Comparison of ENCODE assay signal across 13 mouse cellular contexts in the genomic region with DNA sequence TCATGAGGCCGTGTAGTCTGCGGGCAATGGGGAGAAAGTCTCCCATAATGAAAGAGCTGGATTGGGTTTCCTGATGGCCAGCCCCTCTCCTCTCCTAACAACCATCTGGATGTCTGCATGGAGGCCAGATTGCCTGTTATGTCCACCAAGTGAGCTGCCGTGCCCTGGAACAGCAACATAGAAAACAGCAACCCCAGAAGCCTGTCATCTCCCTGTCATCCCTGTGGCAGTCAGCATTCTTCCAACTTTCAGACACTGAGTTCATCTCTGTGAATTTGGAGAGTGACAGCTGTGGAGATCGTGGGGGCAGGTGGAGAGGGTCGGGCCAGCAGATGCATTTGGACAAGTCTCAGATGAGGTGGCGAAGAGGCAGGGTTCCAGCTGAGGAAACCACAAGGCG.
"Had no signal": no experiment of that assay in that cellular context is flagged by ENCODE, and none has a peak within 500 bp of the region (broad histone marks: within the 10 kb centered on the region; RNA-seq: fewer than 3 reads in every experiment).

No protein-coding gene starts in this region.

- H3K4me2 ChIP-seq: limb, embryonic 12.5 days; liver, embryonic 13.5 days; lung, embryonic 15.5 days; midbrain, embryonic 12.5 days; neural tube, embryonic 15.5 days had no signal

- H3K27me3 ChIP-seq: limb, embryonic 12.5 days; liver, embryonic 13.5 days; lung, embryonic 15.5 days; midbrain, embryonic 12.5 days; neural tube, embryonic 15.5 days had no signal

- H3K9me3 ChIP-seq: limb, embryonic 12.5 days; liver, embryonic 13.5 days; lung, embryonic 15.5 days; midbrain, embryonic 12.5 days; neural tube, embryonic 15.5 days had no signal

- H3K27ac ChIP-seq: left cerebral cortex, adult 2 months; limb, embryonic 12.5 days; liver, embryonic 13.5 days; lung, embryonic 15.5 days; midbrain, embryonic 12.5 days; neural tube, embryonic 15.5 days had no signal

- DNase-seq: kidney, postnatal 25 days; liver; liver, embryonic 13.5 days; liver, postnatal 0 days; right cerebral cortex, adult 18-20 months; right cerebral cortex, postnatal 25 days; thymus, postnatal 36 days had no signal

- H3K4me3 ChIP-seq: left cerebral cortex, adult 2 months; limb, embryonic 12.5 days; liver, embryonic 13.5 days; lung, embryonic 15.5 days; midbrain, embryonic 12.5 days; myocyte; neural tube, embryonic 15.5 days had no signal

- H3K9ac ChIP-seq: limb, embryonic 12.5 days; liver, embryonic 13.5 days; liver, postnatal 0 days; lung, embryonic 15.5 days; midbrain, embryonic 12.5 days; neural tube, embryonic 15.5 days had no signal

- H3K4me1 ChIP-seq: liver, embryonic 13.5 days; lung, embryonic 15.5 days had no signal

- H3K36me3 ChIP-seq: limb, embryonic 12.5 days; liver, embryonic 13.5 days; lung, embryonic 15.5 days; midbrain, embryonic 12.5 days; neural tube, embryonic 15.5 days had no signal

- ATAC-seq: liver, postnatal 0 days had no signal
